Mouse (Mus musculus) megakaryocyte-erythroid progenitor cell, adult 5 weeks (primary cell): ENCODE data around the gene Cd200r4. TPM values are rescaled to one million over a fixed set of nuclear protein-coding genes. Genes with fewer than 3 reads are reported as not detected.

Source experiments
- polyA plus RNA-seq: library from polyadenylated mRNA; stranded (reverse); fragments of >175 nt; gene quantifications from 2 replicates; pipeline ENCODE4 v1.2.3, GENCODE M21; 2012

Gene Cd200r4
- 0.04 and 0.08 TPM in 2 replicates for polyA plus RNA-seq

DNA sequence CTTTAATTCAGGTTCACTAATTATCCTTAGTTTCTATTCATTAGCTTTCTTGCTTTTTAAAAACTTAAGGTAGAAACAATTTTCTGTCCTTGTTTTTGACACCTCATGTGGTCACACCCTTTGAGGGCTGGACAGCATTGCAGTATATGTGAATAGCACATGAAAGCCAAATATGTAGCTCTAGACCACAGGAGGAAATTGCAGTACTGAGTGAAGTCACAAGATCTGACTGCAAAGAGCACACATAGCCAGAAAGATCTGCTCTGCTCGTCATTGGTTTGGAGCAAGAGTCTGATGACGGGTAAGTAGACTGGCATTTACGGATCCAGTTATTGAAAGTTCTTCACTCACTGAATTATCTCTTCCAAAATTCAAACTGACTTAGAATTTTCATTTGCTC lies at the start of gene Cd200r4:
TSS of gene Cd200r4 (plus strand) at position 190 of the 400 bp plus-strand sequence.

DNA sequence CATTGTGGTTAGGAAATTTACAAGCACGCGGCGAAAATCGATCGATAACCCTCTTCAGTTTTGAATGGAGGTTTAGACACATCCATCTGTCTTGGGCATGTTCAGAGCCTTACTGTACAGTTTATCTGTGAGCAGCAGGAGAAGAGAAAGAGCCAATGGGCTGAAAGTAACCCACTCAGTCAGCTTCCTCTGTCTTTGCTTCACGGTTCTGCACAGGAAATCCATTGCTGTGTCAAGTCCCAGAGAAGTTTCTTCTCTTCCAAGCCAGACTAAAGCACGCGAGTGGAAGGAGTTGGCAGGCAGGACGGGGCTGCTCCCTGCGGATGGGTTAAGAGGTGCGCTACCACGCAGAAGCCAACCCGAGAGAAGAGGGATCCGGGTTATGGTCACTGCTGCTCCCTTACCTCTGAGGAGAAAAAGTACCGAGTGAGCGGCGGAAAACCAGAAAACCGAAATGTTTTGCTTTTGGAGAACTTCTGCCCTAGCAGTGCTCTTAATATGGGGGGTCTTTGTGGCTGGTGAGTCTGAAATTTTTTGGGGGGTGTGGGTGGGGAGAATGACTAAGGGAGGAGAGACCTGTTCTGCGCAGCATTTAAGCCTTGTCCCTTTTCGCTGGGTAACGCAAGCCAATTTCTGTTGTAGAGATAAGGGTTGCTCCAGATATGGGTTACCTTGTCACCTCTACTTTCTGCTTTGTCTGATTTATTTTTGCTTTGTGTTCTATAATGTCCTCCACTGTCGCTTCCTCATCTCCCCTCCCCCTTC lies 45.8 kb upstream of the Cd200r4 start, which contains the start of gene Cd200r1:
TSS of gene Cd200r1 (plus strand) at position 182 of the 765 bp plus-strand sequence.

DNA sequence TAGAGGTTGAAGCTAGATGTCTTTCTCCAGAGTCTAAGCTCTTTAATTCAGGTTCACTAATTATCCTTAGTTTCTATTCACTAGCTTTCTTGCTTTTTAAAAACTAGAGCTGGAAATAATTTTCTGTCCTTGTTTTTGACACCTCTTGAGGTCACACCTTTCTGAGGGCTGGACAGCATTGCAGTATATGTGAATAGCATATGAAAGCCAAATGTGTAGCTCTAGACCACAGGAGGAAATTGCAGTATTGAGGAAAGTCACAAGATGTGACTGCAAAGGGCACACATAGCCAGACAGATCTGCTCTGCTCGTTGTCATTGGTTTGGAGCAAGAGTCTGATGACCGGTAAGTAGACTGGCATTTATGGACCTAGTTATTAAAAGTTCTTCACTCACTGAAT lies 55.3 kb downstream of the Cd200r4 start, which contains the start of gene Cd200r2:
TSS of gene Cd200r2 (plus strand) at position 301 of the 400 bp plus-strand sequence.

Other genes starting within 250 kb of the Cd200r4 start
- gene Nepro, start 87.4 kb upstream of the Cd200r4 start, polyA plus RNA-seq, result 7.5 and 9.2 TPM in 2 replicates
- 12.3 and 17.1 TPM in 2 replicates for gene Gtpbp8, start 65.4 kb upstream of the Cd200r4 start, polyA plus RNA-seq
- gene Cd200r1, start 46.0 kb upstream of the Cd200r4 start, polyA plus RNA-seq, result 0.99 and 1.1 TPM in 2 replicates
- gene Cd200r2, start 55.4 kb downstream of the Cd200r4 start, polyA plus RNA-seq, result not detected in 2 replicates
- 0.13 and 0.15 TPM in 2 replicates for gene Cd200r3, start 131.9 kb downstream of the Cd200r4 start, polyA plus RNA-seq